Mouse (Mus musculus) spleen, adult 12 weeks (tissue): Measurements from ENCODE around the gene Nemp1.
"Not testable (repeated sequence)": the region's sequence is repeated elsewhere in the genome, so short reads cannot be mapped to it uniquely, and the experiment has no call there.

Source experiments
- DNase-seq: peaks from one replicate; pipeline ENCODE4 v3.0.0; 2022; ENCODE audit warnings: low spot score

Gene Nemp1

GRCm38 (mm10) chr10:127645791-127646190 is 20.9 kb upstream of the Nemp1 start:
- DNase-seq, result no peak

- DNase-seq, result no peak
These were observed 13.6 kb upstream of the Nemp1 start for GRCm38 (mm10) chr10:127652906-127653638.

- DNase-seq, result no peak
These were observed 11.6 kb upstream of the Nemp1 start for GRCm38 (mm10) chr10:127654970-127655579.

- DNase-seq, result not testable (repeated sequence)
These were observed 9.1 kb upstream of the Nemp1 start for GRCm38 (mm10) chr10:127657617-127658016.

- DNase-seq, result no peak
These were observed 8.6 kb upstream of the Nemp1 start for GRCm38 (mm10) chr10:127658076-127658475.

- DNase-seq, result no peak
These were observed 7.2 kb upstream of the Nemp1 start for GRCm38 (mm10) chr10:127659551-127659950.

- DNase-seq, result no peak
These were observed 5.3 kb upstream of the Nemp1 start for GRCm38 (mm10) chr10:127661291-127661914.

GRCm38 (mm10) chr10:127661915-127662663 is 4.6 kb upstream of the Nemp1 start:
- DNase-seq, result no peak

GRCm38 (mm10) chr10:127662666-127663253 is 3.9 kb upstream of the Nemp1 start:
- DNase-seq, result peak; percentile 11

- no peak for DNase-seq
These were observed 3.1 kb upstream of the Nemp1 start for GRCm38 (mm10) chr10:127663590-127663989.

GRCm38 (mm10) chr10:127664166-127664565 is 2.5 kb upstream of the Nemp1 start:
- DNase-seq, result no peak

GRCm38 (mm10) chr10:127664891-127665290 is 1.8 kb upstream of the Nemp1 start:
- no peak for DNase-seq

GRCm38 (mm10) chr10:127665366-127666181 is 1.1 kb upstream of the Nemp1 start:
- no peak for DNase-seq

- peak; percentile 45 for DNase-seq
These were observed 780 bp downstream of the Nemp1 start for GRCm38 (mm10) chr10:127667269-127668092.

- DNase-seq, result peak; percentile 51
These were observed 1.7 kb downstream of the Nemp1 start, which contains the start of gene Nab2 for GRCm38 (mm10) chr10:127668093-127669050. Gene Nab2, minus strand, starts transcription at chr10:127668568.

- DNase-seq, result no peak
These were observed 2.5 kb downstream of the Nemp1 start for GRCm38 (mm10) chr10:127669170-127669569.

- DNase-seq, result no peak
These were observed 3.5 kb downstream of the Nemp1 start for GRCm38 (mm10) chr10:127670185-127670584.

GRCm38 (mm10) chr10:127671276-127671675 is 4.6 kb downstream of the Nemp1 start:
- DNase-seq, result peak; percentile 56

- no peak for DNase-seq
These were observed 7.5 kb downstream of the Nemp1 start for GRCm38 (mm10) chr10:127674046-127674655.
